Mouse (Mus musculus) liver, postnatal 0 days (tissue): ENCODE data around the gene Il17d. TPM values are rescaled to one million over a fixed set of nuclear protein-coding genes. Genes with fewer than 3 reads are reported as not detected.

ENCODE experiments used
- ATAC-seq: fragments of 200-750 bp; cut with Nextera tagmentation; 2 replicates; pipeline ENCODE4 v1.8.0; 2017; ENCODE audit warnings: mild to moderate bottlenecking, moderate library complexity
- DNase-seq: peaks from one replicate; pipeline ENCODE4 v3.0.0-alpha.2; 2016
- H3K27ac ChIP-seq: fragments of 300-500 bp; sonication (generic); 2 replicates; pipeline ENCODE4 v1.5.1; 2014; ENCODE audit warnings: antibody characterized with exemption, moderate library complexity, mild to moderate bottlenecking, low read depth
- H3K27me3 ChIP-seq: fragments of 300-500 bp; sonication (generic); 2 replicates; pipeline ENCODE4 v1.6.1; 2014; ENCODE audit warnings: low read length, control low read depth, mixed read lengths; ENCODE audit not compliant: insufficient read depth
- H3K36me3 ChIP-seq: fragments of 300-500 bp; sonication (generic); replicated peaks from 2 replicates; pipeline ENCODE4 v1.6.1; 2014; ENCODE audit warnings: mild to moderate bottlenecking, control low read depth, low read length, moderate library complexity, mixed read lengths; ENCODE audit not compliant: insufficient read depth
- H3K4me1 ChIP-seq: fragments of 300-500 bp; sonication (generic); 2 replicates; pipeline ENCODE4 v1.6.1; 2014; ENCODE audit warnings: antibody characterized with exemption, mild to moderate bottlenecking, control low read depth; ENCODE audit not compliant: insufficient read depth
- H3K4me2 ChIP-seq: fragments of 300-500 bp; sonication (generic); 2 replicates; pipeline ENCODE4 v1.6.1; 2014; ENCODE audit warnings: low read depth, mild to moderate bottlenecking, low read length, moderate library complexity, mixed read lengths
- H3K4me3 ChIP-seq: fragments of 300-500 bp; sonication (generic); 2 replicates; pipeline ENCODE4 v1.5.1; 2014; ENCODE audit warnings: low read depth, low read length
- H3K9ac ChIP-seq: fragments of 300-500 bp; sonication (generic); replicated peaks from 2 replicates; pipeline ENCODE4 v1.6.1; 2014; ENCODE audit warnings: mild to moderate bottlenecking, moderate library complexity
- H3K9me3 ChIP-seq: fragments of 300-500 bp; sonication (generic); 2 replicates; pipeline ENCODE4 v1.6.1; 2016; ENCODE audit warnings: mild to moderate bottlenecking, control low read depth, low read length, mixed read lengths
- CTCF ChIP-seq: sonication (generic); IDR thresholded peaks from 2 replicates; pipeline ENCODE4 v1.5.1; 2016; ENCODE audit warnings: antibody characterized with exemption, low read depth
- EP300 ChIP-seq: IDR thresholded peaks from 2 replicates; pipeline ENCODE4 v1.6.1; 2016; ENCODE audit warnings: antibody characterized with exemption, low read depth, mild to moderate bottlenecking
- WGBS: fragments of 180-500 bp; shearing (Covaris S2); extraction: QIAGEN DNeasy Blood & Tissue Kit; methylation state at CpG from one replicate; pipeline ENCODE4 v1.1.7; 2014; ENCODE audit not compliant: insufficient replicate concordance; 5-methylcytosine and 5-hydroxymethylcytosine counted together
- polyA plus RNA-seq: library from polyadenylated mRNA; unstranded; fragments of >200 nt; fragmentation: Nextera tagmentation; extraction: Ambion mirVana; gene quantifications from 2 replicates; pipeline ENCODE4 v1.2.1, GENCODE M21; 2015

The Il17d gene
- polyA plus RNA-seq, 1 experiment from 2014 or later: 0.19 TPM

DNA sequence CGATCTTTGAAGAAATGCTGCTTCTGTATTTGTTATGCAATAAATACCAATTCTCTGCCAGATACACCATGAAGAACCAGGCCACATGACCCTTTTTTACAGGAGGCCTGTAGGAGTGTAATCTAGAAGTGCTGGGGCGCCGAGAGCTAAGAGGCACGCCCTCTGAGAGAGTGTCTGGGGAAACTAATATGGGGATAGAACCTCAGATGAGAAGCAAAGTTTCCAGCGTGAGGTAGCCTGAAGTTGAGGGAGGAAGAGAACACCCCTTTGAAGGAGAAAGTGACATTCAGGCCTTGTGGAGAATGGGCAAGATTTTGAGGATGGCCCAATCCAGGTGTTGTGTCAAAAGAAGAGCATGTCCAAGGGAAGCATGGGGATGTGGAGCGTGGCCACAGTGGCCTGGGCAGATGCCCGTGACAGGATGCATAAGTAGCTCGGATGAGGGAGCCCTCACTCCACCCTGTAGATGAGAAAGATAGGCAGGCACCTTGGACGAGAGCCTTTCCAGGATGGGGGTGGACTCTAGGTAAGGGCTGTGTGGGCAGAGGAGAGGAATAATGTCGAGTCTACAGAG, 1.6 kb downstream of the Il17d start:
- H3K9ac ChIP-seq: no peak overlapping the region
- H3K27ac ChIP-seq: no peak overlapping the region
- DNase-seq (no peak), ATAC-seq (0 out of 2 replicates have a peak, but pooled peaks have one; percentile 2)
- peaks cover 13% of the 10 kb centered on the region for H3K4me1 ChIP-seq
- peak overlapping the region; percentile 64; the same call in 1 of the 2 replicates for H3K4me3 ChIP-seq
- no peaks in the 10 kb centered on the region for H3K9me3 ChIP-seq
- H3K27me3 ChIP-seq: peaks cover 33% of the 10 kb centered on the region
- TF ChIP-seq EP300: no peak
- no peak for TF ChIP-seq CTCF
- 44% methylated on average over 10 of the region's 10 CpGs for WGBS
- H3K36me3 ChIP-seq: no peaks in the 10 kb centered on the region
- peak overlapping the region; percentile 95 for H3K4me2 ChIP-seq

DNA sequence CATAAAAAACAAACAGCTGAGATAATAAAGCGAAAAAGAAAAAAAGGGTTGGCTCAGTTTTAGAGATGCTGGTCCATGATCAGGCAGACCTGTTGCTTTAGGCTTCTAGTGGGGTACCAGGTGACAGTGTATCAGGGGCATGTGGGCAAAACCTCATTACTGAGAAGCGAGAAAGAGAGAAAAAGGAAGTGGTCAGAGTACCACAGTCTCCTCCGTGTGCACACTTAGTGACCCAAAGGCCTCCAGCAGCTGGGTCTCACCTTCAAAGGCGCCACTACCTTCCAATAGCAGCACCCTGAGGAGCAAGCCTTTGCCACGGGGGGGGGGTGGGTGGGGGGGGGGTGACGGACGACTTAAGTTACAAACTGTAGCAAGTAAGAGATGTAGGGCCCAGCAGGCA, 2.5 kb downstream of the Il17d start:
- no peak overlapping the region for H3K9ac ChIP-seq
- WGBS: 34% methylated on average over 5 of the region's 7 CpGs
- H3K9me3 ChIP-seq: no peaks in the 10 kb centered on the region
- H3K4me1 ChIP-seq: peaks cover 13% of the 10 kb centered on the region
- no peak overlapping the region for H3K4me2 ChIP-seq
- H3K4me3 ChIP-seq: no peak overlapping the region
- no peak for ATAC-seq
- peaks cover 33% of the 10 kb centered on the region for H3K27me3 ChIP-seq
- no peak for DNase-seq
- TF ChIP-seq EP300 (no peak), CTCF (no peak)
- no peaks in the 10 kb centered on the region for H3K36me3 ChIP-seq
- H3K27ac ChIP-seq: no peak overlapping the region

DNA sequence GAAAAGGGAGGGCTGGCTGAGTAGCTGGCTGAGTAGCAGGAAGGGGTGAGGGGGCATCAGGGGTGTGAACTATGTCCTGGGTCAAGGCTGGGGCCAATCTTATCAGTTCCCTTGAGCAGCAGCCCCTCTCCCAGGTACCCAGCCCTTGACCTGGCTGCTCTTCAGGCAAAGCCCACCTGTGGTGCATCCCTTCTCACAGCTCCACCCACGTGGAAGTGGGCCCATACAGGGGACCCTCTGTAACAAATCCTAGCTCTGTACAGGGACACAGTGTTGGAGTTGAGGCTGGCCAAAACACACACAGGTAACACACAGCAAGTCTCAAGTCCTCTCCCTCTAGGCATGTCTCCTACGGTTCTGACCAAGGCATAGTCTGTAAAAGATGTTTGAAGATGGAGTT, 3.0 kb downstream of the Il17d start:
- 53% methylated on average over 2 of the region's 2 CpGs for WGBS
- no peak overlapping the region for H3K4me3 ChIP-seq
- no peak overlapping the region for H3K4me2 ChIP-seq
- peaks cover 33% of the 10 kb centered on the region for H3K27me3 ChIP-seq
- H3K9ac ChIP-seq: no peak overlapping the region
- no peaks in the 10 kb centered on the region for H3K36me3 ChIP-seq
- H3K4me1 ChIP-seq: peaks cover 13% of the 10 kb centered on the region
- DNase-seq (no peak), ATAC-seq (no peak)
- no peaks in the 10 kb centered on the region for H3K9me3 ChIP-seq
- no peak overlapping the region for H3K27ac ChIP-seq
- no peak for TF ChIP-seq CTCF
- TF ChIP-seq EP300: no peak

DNA sequence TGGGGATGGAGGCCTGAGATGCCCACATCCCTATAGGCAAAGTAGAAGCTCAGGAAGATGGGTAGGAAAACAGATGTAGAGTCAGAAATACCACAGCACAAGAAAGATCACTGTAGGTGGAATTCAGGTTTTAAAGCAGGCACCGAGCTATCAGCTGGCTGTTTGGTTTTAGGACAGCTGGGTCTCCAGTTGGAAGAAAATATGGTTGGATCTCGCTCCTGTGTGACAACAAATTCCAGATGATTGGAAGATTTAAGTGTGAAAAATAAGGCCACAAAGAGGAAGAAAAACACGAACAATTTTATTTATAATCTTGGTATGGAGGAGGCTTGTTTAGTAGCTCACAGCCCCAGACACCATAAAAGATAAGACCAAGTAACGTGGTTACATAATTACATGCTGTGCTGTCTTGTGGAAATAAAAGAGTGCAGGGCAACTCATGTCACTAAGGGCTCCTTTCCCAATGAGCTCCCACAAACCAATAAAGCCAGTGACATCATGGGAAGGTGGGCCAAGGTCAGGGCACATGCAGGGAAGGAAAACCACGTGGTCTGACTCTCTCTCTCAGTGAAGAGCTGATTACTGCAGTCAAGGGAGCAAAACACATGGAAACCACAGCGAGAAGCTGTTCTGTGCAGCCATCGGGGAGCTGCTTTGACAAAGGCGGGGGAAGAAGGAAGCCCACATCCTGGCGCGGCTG, 4.7 kb downstream of the Il17d start:
- peak; percentile 24; the same call in 1 of the 2 replicates for ATAC-seq
- peaks cover 19% of the 10 kb centered on the region for H3K27me3 ChIP-seq
- H3K9me3 ChIP-seq: no peaks in the 10 kb centered on the region
- H3K9ac ChIP-seq: no peak overlapping the region
- TF ChIP-seq EP300: no peak
- no peak for TF ChIP-seq CTCF
- peak; percentile 30 for DNase-seq
- no peak overlapping the region for H3K4me2 ChIP-seq
- H3K4me1 ChIP-seq: peaks cover 13% of the 10 kb centered on the region
- no peaks in the 10 kb centered on the region for H3K36me3 ChIP-seq
- no peak overlapping the region for H3K4me3 ChIP-seq
- WGBS: 32% methylated on average over 10 of the region's 10 CpGs
- H3K27ac ChIP-seq: no peak overlapping the region

DNA sequence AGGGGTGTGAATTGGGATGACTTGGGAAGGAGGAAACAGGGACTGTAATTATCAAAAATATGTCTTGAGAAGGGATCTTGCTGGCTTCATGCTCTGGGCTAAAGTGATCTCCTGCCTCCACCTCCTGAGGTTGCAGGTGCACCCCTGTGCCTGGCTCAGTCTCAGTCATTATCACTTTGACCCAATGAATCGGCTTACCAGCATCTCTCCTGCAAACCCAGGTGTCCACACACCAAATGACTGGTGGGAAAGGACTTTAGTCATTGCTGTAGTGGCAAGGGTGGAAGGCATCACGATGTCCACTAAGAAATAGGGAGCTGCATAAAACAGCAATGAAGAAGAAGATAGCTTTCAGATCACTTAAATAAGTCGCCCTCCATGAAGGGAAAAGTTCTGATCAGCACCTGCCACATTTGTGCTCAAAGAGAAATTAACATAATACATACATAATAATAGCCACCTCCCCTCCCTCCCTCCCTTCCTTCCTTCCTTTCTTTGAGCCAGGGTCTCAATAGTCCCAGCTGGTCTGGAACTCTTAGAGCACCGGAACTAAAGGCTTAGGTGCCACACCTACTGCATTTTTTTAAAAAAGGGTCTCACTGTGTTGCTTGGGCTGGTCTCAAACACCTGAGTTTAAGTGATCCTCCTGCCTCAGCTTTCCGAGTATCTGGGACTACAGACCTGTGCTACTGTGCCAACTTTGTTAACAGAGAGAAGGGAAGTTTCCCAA, 5.4 kb downstream of the Il17d start:
- Histone ChIP-seq H3K36me3 (no peaks in the 10 kb centered on the region), H3K4me2 (no peak overlapping the region), H3K9me3 (no peaks in the 10 kb centered on the region), H3K27me3 (peaks cover 13% of the 10 kb centered on the region; the same call in 1 of the 2 replicates), H3K4me1 (peaks cover 9% of the 10 kb centered on the region), H3K27ac (no peak overlapping the region), H3K9ac (no peak overlapping the region), H3K4me3 (no peak overlapping the region)
- TF ChIP-seq CTCF (no peak), EP300 (no peak)
- DNase-seq (no peak), ATAC-seq (no peak)
- WGBS: 60% methylated on average over 5 of the region's 5 CpGs

DNA sequence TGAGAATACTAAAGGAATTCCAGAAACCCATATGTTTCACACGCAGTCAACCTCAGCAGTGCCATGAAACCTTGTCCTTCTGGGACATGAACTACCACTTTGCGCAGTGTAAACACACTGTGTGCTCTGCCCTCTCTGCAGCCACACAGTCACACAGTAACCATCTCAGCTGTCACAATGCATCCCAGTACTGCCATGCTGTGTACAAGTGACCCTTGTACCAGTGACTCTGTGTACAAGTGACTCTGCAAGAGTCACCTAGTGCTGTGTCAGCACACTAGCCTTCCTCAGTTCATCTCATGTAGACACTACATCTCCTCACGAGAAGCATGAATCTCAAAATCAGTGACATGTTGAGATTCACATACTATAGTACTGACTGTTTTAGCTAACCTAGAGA, 8.0 kb downstream of the Il17d start:
- WGBS: 70% methylated on average over 3 of the region's 3 CpGs
- TF ChIP-seq CTCF: no peak
- TF ChIP-seq EP300: no peak
- Histone ChIP-seq H3K9ac (no peak overlapping the region), H3K4me2 (no peak overlapping the region), H3K27ac (no peak overlapping the region), H3K36me3 (no peaks in the 10 kb centered on the region), H3K27me3 (no peaks in the 10 kb centered on the region), H3K9me3 (no peaks in the 10 kb centered on the region), H3K4me3 (no peak overlapping the region), H3K4me1 (0 out of 2 replicates have a peak, but pooled peaks cover 4% of the 10 kb centered on the region)
- ATAC-seq (peak; percentile 84), DNase-seq (no peak)
